Comparison of ENCODE assay signal across 7 mouse cellular contexts in genomic region chr17:69382511-69383100, GRCm38 (mm10). TPM values are rescaled to one million over a fixed set of nuclear protein-coding genes. Genes with fewer than 3 reads are reported as not detected.
DNase-seq lines count a peak whose midpoint lies in the region; ATAC-seq lines count a peak whose summit lies in the region.

TSS of gene Zbtb14 (plus strand) at chr17:69383050.

- peaks cover 1% of the 10 kb centered on the region; the same call in 1 of the 2 replicates for H3K36me3 ChIP-seq in intestine, embryonic 15.5 days
- peaks cover 18% of the 10 kb centered on the region for H3K36me3 ChIP-seq in midbrain, embryonic 10.5 days

- peak within 1 kb of the TSS; percentile 85 for H3K4me3 ChIP-seq in intestine, embryonic 15.5 days (replicated peaks)
- peak within 1 kb of the TSS; percentile 88 for H3K4me3 ChIP-seq in midbrain, embryonic 10.5 days

- peak within 1 kb of the TSS; percentile 81 for H3K4me2 ChIP-seq in intestine, embryonic 15.5 days (replicated peaks)

- intact Hi-C loops in gastrocnemius, postnatal 36 days (cut with DNase I) = loop anchor here (5.0 kb wide), 1 partner anchor 35 kb away; no protein-coding TSS in a partner anchor
- intact Hi-C loops in left cerebral cortex, postnatal 25 days (cut with DNase I) = loop anchor here (1.0 kb wide), 1 partner anchor 35 kb away; no protein-coding TSS in a partner anchor

- peak; percentile 94 for ATAC-seq in intestine, embryonic 15.5 days

- H3K4me1 ChIP-seq in intestine, embryonic 15.5 days (replicated peaks) = 0 out of 2 replicates have a peak, but pooled peaks cover 12% of the 10 kb centered on the region
- H3K4me1 ChIP-seq in midbrain, embryonic 10.5 days = peaks cover 21% of the 10 kb centered on the region

- peak; percentile 97 for DNase-seq in adrenal gland, adult 2 months
- peak; percentile 92 for DNase-seq in embryo, embryonic 11.5 days (ENCODE audit: low read depth, low spot score)
- DNase-seq in gastrocnemius, postnatal 36 days = peak; percentile 87 to 90
- peak; percentile 89 to 95 for DNase-seq in left cerebral cortex, postnatal 25 days (ENCODE audit: low spot score in 2 of 2)
- peak; percentile 95 for DNase-seq in midbrain, embryonic 10.5 days (ENCODE audit: low spot score)
- peak; percentile 92 for DNase-seq in right cerebral cortex, postnatal 4 days

- peak within 1 kb of the TSS; percentile 100 for H3K27ac ChIP-seq in intestine, embryonic 15.5 days
- H3K27ac ChIP-seq in midbrain, embryonic 10.5 days (replicated peaks) = peak within 1 kb of the TSS; percentile 100

- no peaks in the 10 kb centered on the region for H3K9me3 ChIP-seq in intestine, embryonic 15.5 days
- no peaks in the 10 kb centered on the region for H3K9me3 ChIP-seq in midbrain, embryonic 10.5 days (replicated peaks)

- no peaks in the 10 kb centered on the region for H3K27me3 ChIP-seq in intestine, embryonic 15.5 days (replicated peaks)
- no peaks in the 10 kb centered on the region for H3K27me3 ChIP-seq in midbrain, embryonic 10.5 days (ENCODE audit: low read depth, poor library complexity, severe bottlenecking)

- H3K9ac ChIP-seq in intestine, embryonic 15.5 days = peak within 1 kb of the TSS; percentile 92

- under 1% methylated on average over 60 of the region's 72 CpGs for WGBS in intestine, embryonic 15.5 days
- WGBS in midbrain, embryonic 10.5 days = under 1% methylated on average over 58 of the region's 72 CpGs

RNA-seq across cellular contexts. Expression of gene Zbtb14, which starts in this region (rescaled TPM):
- total RNA-seq in adrenal gland, adult 2 months (2021) = 10 to 100 TPM; 14.1 to 16.9 TPM
- 1.8 and 2.4 TPM in 2 replicates for polyA plus RNA-seq in adrenal gland, adult 2 months (2012; rRNA removed)
- 1 to 10 TPM; 5.9 to 6.1 TPM for total RNA-seq in gastrocnemius, postnatal 36 days (2021)
- polyA plus RNA-seq in intestine, embryonic 15.5 days (2015; fragmentation: Nextera tagmentation; extraction: Ambion mirVana) = 17.3 and 17.7 TPM in 2 replicates
- total RNA-seq in left cerebral cortex, postnatal 25 days (2021) = 10 to 100 TPM; 23.5 to 23.9 TPM
- 33.2 and 33.7 TPM in 2 replicates for polyA plus RNA-seq in midbrain, embryonic 10.5 days (2016; fragmentation: Nextera tagmentation; extraction: Ambion mirVana)

Comparison
In these comparisons a context has a peak if more than half of its experiments do, and no peak if none do; other contexts are left out.
1. Peak in every context shown above with its lines: DNase-seq, ATAC-seq, H3K4me3 ChIP-seq and H3K27ac ChIP-seq.